8 mouse cellular contexts compared by ENCODE assay signal in genomic region chr16:22429377-22429776, GRCm38 (mm10). TPM values are rescaled to one million over a fixed set of nuclear protein-coding genes. Genes with fewer than 3 reads are reported as not detected.
DNase-seq lines count a peak whose midpoint lies in the region; ATAC-seq and TF ChIP-seq lines count a peak whose summit lies in the region.

No protein-coding gene starts in this region.

- H3K4me1 ChIP-seq in heart, postnatal 0 days (ENCODE audit: control insufficient read depth, insufficient read depth) = peaks cover 18% of the 10 kb centered on the region
- peaks cover 8% of the 10 kb centered on the region; the same call in 1 of the 2 replicates for H3K4me1 ChIP-seq in embryonic facial prominence, embryonic 11.5 days (ENCODE audit: control insufficient read depth, insufficient read depth, low read length)
- H3K4me1 ChIP-seq in intestine, embryonic 15.5 days (replicated peaks) = peaks cover 12% of the 10 kb centered on the region
- peaks cover 24% of the 10 kb centered on the region for H3K4me1 ChIP-seq in midbrain, embryonic 16.5 days (ENCODE audit: control insufficient read depth, insufficient read depth, low read length)

- no peaks in the 10 kb centered on the region for H3K27me3 ChIP-seq in heart, postnatal 0 days (ENCODE audit: control insufficient read depth, insufficient read depth, low read length)
- no peaks in the 10 kb centered on the region for H3K27me3 ChIP-seq in embryonic facial prominence, embryonic 11.5 days (ENCODE audit: control insufficient read depth, insufficient read depth, low read length)
- no peaks in the 10 kb centered on the region for H3K27me3 ChIP-seq in intestine, embryonic 15.5 days (replicated peaks)
- H3K27me3 ChIP-seq in midbrain, embryonic 16.5 days (ENCODE audit: control insufficient read depth, insufficient read depth, low read depth, low read length) = peaks cover 12% of the 10 kb centered on the region

- no peaks in the 10 kb centered on the region for H3K9me3 ChIP-seq in heart, postnatal 0 days (replicated peaks; ENCODE audit: control insufficient read depth, low read length)
- H3K9me3 ChIP-seq in embryonic facial prominence, embryonic 11.5 days (replicated peaks; ENCODE audit: control insufficient read depth, low read length) = no peaks in the 10 kb centered on the region
- no peaks in the 10 kb centered on the region for H3K9me3 ChIP-seq in intestine, embryonic 15.5 days
- H3K9me3 ChIP-seq in midbrain, embryonic 16.5 days (replicated peaks; ENCODE audit: control insufficient read depth, low read length, poor library complexity, severe bottlenecking) = no peaks in the 10 kb centered on the region

- H3K4me2 ChIP-seq in heart, postnatal 0 days (ENCODE audit: low read depth, low read length) = peak overlapping the region; percentile 50
- H3K4me2 ChIP-seq in embryonic facial prominence, embryonic 11.5 days (ENCODE audit: low read depth, low read length) = peak overlapping the region; percentile 44
- peak overlapping the region; percentile 52 for H3K4me2 ChIP-seq in intestine, embryonic 15.5 days (replicated peaks)
- peak overlapping the region; percentile 55 for H3K4me2 ChIP-seq in midbrain, embryonic 16.5 days (ENCODE audit: low read length)

- no peak for ATAC-seq in heart, postnatal 0 days (ENCODE audit: insufficient read depth, low read depth)
- no peak for ATAC-seq in embryonic facial prominence, embryonic 11.5 days (replicated peaks; ENCODE audit: insufficient number of reproducible peaks, low FRiP score, low TSS enrichment, low read depth)
- no peak; the same call in 1 of the 2 replicates for ATAC-seq in intestine, embryonic 15.5 days
- ATAC-seq in midbrain, embryonic 16.5 days = peak; percentile 26; the same call in 1 of the 2 replicates
- ATAC-seq in granulocyte monocyte progenitor cell, adult 5-6 weeks (replicated peaks; ENCODE audit: poor library complexity, severe bottlenecking) = no peak

- H3K9ac ChIP-seq in heart, postnatal 0 days (replicated peaks; ENCODE audit: low read depth, low read length) = no peak overlapping the region
- no peak overlapping the region for H3K9ac ChIP-seq in embryonic facial prominence, embryonic 11.5 days (replicated peaks; ENCODE audit: low read length)
- H3K9ac ChIP-seq in intestine, embryonic 15.5 days = no peak overlapping the region
- no peak overlapping the region for H3K9ac ChIP-seq in midbrain, embryonic 16.5 days (ENCODE audit: low read depth, low read length)

- 17% methylated on average over 8 of the region's 8 CpGs for WGBS in heart, postnatal 0 days
- WGBS in embryonic facial prominence, embryonic 11.5 days = 5% methylated on average over 8 of the region's 8 CpGs
- 21% methylated on average over 8 of the region's 8 CpGs for WGBS in intestine, embryonic 15.5 days
- 3% methylated on average over 8 of the region's 8 CpGs for WGBS in midbrain, embryonic 16.5 days

- intact Hi-C loops in heart, postnatal 25 days (cut with DNase I) = no loop called here

- no peak for TF ChIP-seq EP300 in heart, postnatal 0 days (IDR thresholded peaks at IDR 0.05; ENCODE audit: low read depth)

- TF ChIP-seq CTCF in heart, postnatal 0 days (IDR thresholded peaks at IDR 0.05; ENCODE audit: low read depth) = no peak

- no peaks in the 10 kb centered on the region for H3K36me3 ChIP-seq in heart, postnatal 0 days (replicated peaks; ENCODE audit: control insufficient read depth, insufficient read depth, low read length)
- no peaks in the 10 kb centered on the region for H3K36me3 ChIP-seq in embryonic facial prominence, embryonic 11.5 days (replicated peaks; ENCODE audit: control insufficient read depth, insufficient read depth, low read depth, low read length)
- H3K36me3 ChIP-seq in intestine, embryonic 15.5 days = no peaks in the 10 kb centered on the region
- no peaks in the 10 kb centered on the region for H3K36me3 ChIP-seq in midbrain, embryonic 16.5 days (ENCODE audit: control insufficient read depth, insufficient read depth, low read length)

- peak overlapping the region; percentile 14 for H3K4me3 ChIP-seq in heart, postnatal 0 days (ENCODE audit: low read depth, low read length)
- no peak overlapping the region for H3K4me3 ChIP-seq in embryonic facial prominence, embryonic 11.5 days (ENCODE audit: low read depth, low read length)
- 0 out of 2 replicates have a peak overlapping the region, but pooled peaks have one; percentile 4 for H3K4me3 ChIP-seq in intestine, embryonic 15.5 days (replicated peaks)
- peak overlapping the region; percentile 28; the same call in 1 of the 2 replicates for H3K4me3 ChIP-seq in midbrain, embryonic 16.5 days (ENCODE audit: low read depth, low read length)

- no peak for DNase-seq in heart, postnatal 0 days (ENCODE audit: low spot score)
- DNase-seq in heart, postnatal 25 days (ENCODE audit: low spot score) = no peak
- peak; percentile 50 for DNase-seq in embryonic facial prominence, embryonic 11.5 days (ENCODE audit: low spot score)
- no peak for DNase-seq in thymus, adult 18-20 months
- no peak for DNase-seq in adrenal gland, postnatal 4 days (ENCODE audit: low spot score in 2 of 2)

- peak overlapping the region; percentile 36; the same call in 1 of the 2 replicates for H3K27ac ChIP-seq in heart, postnatal 0 days (ENCODE audit: low read depth)
- peak overlapping the region; percentile 41; the same call in 1 of the 2 replicates for H3K27ac ChIP-seq in embryonic facial prominence, embryonic 11.5 days (replicated peaks; ENCODE audit: low read depth, low read length)
- no peak overlapping the region for H3K27ac ChIP-seq in intestine, embryonic 15.5 days
- peak overlapping the region; percentile 50 for H3K27ac ChIP-seq in midbrain, embryonic 16.5 days (ENCODE audit: low read length)

RNA-seq across cellular contexts. Expression of gene Etv5, which starts 10.1 kb away (rescaled TPM):
- 14.8 and 23.2 TPM in 2 replicates for total RNA-seq in heart, postnatal 0 days (2014; rRNA removed; ENCODE audit: low replicate concordance)
- 7.4 and 7.7 TPM in 2 replicates for polyA plus RNA-seq in heart, postnatal 0 days (2015; fragmentation: Nextera tagmentation; extraction: Ambion mirVana)
- 10 to 100 TPM; 12.3 to 12.6 TPM for total RNA-seq in heart, postnatal 25 days (2021)
- 30.6 and 35.1 TPM in 2 replicates for polyA plus RNA-seq in embryonic facial prominence, embryonic 11.5 days (2014; fragmentation: Nextera tagmentation; extraction: Ambion mirVana)
- 11.2 and 11.4 TPM in 2 replicates for polyA plus RNA-seq in intestine, embryonic 15.5 days (2015; fragmentation: Nextera tagmentation; extraction: Ambion mirVana)
- polyA plus RNA-seq in midbrain, embryonic 16.5 days (2015; fragmentation: Nextera tagmentation; extraction: Ambion mirVana) = 13.6 and 17.8 TPM in 2 replicates
- total RNA-seq in granulocyte monocyte progenitor cell, adult 5-6 weeks (2014; fragmentation: Nextera tagmentation) = 2.8 and 5.4 TPM in 2 replicates
- 1.8 and 2.5 TPM in 2 replicates for total RNA-seq in granulocyte monocyte progenitor cell, adult 5-6 weeks (2017)
- 10 to 100 TPM; 24.1 to 27.5 TPM for total RNA-seq in adrenal gland, postnatal 4 days (2021)
